Mouse (Mus musculus) hindbrain, postnatal 0 days (tissue): ENCODE results near the gene Baz2b. TPM values are rescaled to one million over a fixed set of nuclear protein-coding genes. Genes with fewer than 3 reads are reported as not detected.

Experiments used
- ATAC-seq: fragments of 200-750 bp; cut with Nextera tagmentation; 2 replicates; pipeline ENCODE4 v1.8.0; 2017; ENCODE audit warnings: mild to moderate bottlenecking, moderate TSS enrichment, moderate library complexity
- DNase-seq: peaks from one replicate; pipeline ENCODE4 v3.0.0-alpha.2; 2015; ENCODE audit warnings: low spot score
- H3K27ac ChIP-seq: fragments of 300-500 bp; sonication (generic); 2 replicates; pipeline ENCODE4 v1.5.1; 2014; ENCODE audit warnings: mild to moderate bottlenecking
- H3K27me3 ChIP-seq: fragments of 300-500 bp; sonication (generic); 2 replicates; pipeline ENCODE4 v1.6.1; 2014; ENCODE audit warnings: low read length, mixed read lengths; ENCODE audit not compliant: insufficient read depth
- H3K36me3 ChIP-seq: fragments of 300-500 bp; sonication (generic); 2 replicates; pipeline ENCODE4 v1.6.1; 2014; ENCODE audit warnings: low read length, mixed read lengths; ENCODE audit not compliant: insufficient read depth
- H3K4me1 ChIP-seq: fragments of 300-500 bp; sonication (generic); 2 replicates; pipeline ENCODE4 v1.6.1; 2014; ENCODE audit warnings: antibody characterized with exemption, low read length, mixed read lengths; ENCODE audit not compliant: insufficient read depth
- H3K4me2 ChIP-seq: fragments of 300-500 bp; sonication (generic); 2 replicates; pipeline ENCODE4 v1.6.1; 2014; ENCODE audit warnings: low read depth, mild to moderate bottlenecking, low read length, moderate library complexity, mixed read lengths
- H3K4me3 ChIP-seq: fragments of 300-500 bp; sonication (generic); 2 replicates; pipeline ENCODE4 v1.5.1; 2014; ENCODE audit warnings: low read length
- H3K9ac ChIP-seq: fragments of 300-500 bp; sonication (generic); replicated peaks from 2 replicates; pipeline ENCODE4 v1.6.1; 2014; ENCODE audit warnings: mild to moderate bottlenecking, low read length, moderate library complexity, mixed read lengths
- H3K9me3 ChIP-seq: fragments of 300-500 bp; sonication (generic); 2 replicates; pipeline ENCODE4 v1.6.1; 2016; ENCODE audit warnings: low read length, mixed read lengths
- CTCF ChIP-seq: IDR thresholded peaks from 2 replicates; pipeline ENCODE4 v1.5.1; 2016; ENCODE audit warnings: antibody characterized with exemption, control low read depth, low read depth
- WGBS: fragments of 180-500 bp; shearing (Covaris S2); extraction: QIAGEN DNeasy Blood & Tissue Kit; methylation state at CpG from one replicate; pipeline ENCODE4 v1.1.7; 2014; 5-methylcytosine and 5-hydroxymethylcytosine counted together
- polyA plus RNA-seq: library from polyadenylated mRNA; unstranded; fragments of >200 nt; fragmentation: Nextera tagmentation; extraction: Ambion mirVana; gene quantifications from 2 replicates; pipeline ENCODE4 v1.2.1, GENCODE M21; 2015
- total RNA-seq: library from RNA; depleted of rRNA; stranded (reverse); fragments of >200 nt; gene quantifications from 2 replicates; pipeline ENCODE4 v1.2.3, GENCODE M21; 2014

Gene Baz2b
- total and polyA plus RNA-seq, 2 experiments from 2014 or later: 62.3 to 71.3 TPM

- no peak for TF ChIP-seq CTCF
- DNase-seq (no peak), ATAC-seq (no peak)
- WGBS: 84% methylated on average over 10 of the region's 10 CpGs
- no peak overlapping the region for H3K9ac ChIP-seq
- no peaks in the 10 kb centered on the region for H3K4me1 ChIP-seq
- no peak overlapping the region for H3K4me2 ChIP-seq
- H3K9me3 ChIP-seq: no peaks in the 10 kb centered on the region
- H3K4me3 ChIP-seq: no peak overlapping the region
- no peaks in the 10 kb centered on the region for H3K27me3 ChIP-seq
- no peak overlapping the region for H3K27ac ChIP-seq
- H3K36me3 ChIP-seq: no peaks in the 10 kb centered on the region
Measured at GRCm38 (mm10) chr2:60054808-60055535, 154.7 kb downstream of the Baz2b start.

DNA sequence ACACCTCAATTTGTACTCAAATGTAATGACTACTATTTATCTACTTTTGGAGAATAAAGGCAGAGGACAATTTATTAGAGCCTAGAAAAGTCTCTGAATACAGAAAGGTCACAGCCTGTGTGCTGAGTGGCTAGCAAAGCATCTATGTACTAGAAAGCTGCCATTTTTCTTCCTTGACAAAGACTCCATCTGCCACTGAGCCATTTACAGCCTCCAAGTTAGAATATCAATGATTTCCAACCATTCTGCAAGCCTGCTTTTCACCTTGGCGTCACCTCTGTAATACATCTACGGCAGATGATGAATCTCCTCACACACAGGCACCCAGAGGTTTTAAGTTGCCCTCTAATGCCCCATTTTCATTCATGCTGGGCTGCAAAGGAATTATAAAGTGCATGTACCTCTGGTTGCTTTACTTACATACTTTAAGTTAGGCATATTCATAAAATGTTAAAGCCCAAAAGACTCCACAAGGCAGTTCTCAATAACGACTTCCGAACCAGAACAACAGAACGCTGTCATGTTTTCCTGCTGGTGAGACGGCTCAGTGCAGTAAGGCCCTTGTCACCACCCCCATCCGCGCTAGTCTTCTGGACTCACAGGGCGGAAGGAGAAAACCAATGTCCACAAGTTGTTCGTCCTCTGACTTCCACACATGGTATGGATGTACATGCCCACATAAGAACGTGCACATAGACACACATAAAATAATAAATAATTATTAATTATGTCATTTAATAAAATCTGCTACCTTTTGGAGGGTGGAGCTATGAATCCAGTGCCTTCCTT is 156.2 kb downstream of the Baz2b start:
- Histone ChIP-seq H3K4me3 (no peak overlapping the region), H3K4me2 (no peak overlapping the region), H3K9me3 (no peaks in the 10 kb centered on the region), H3K4me1 (no peaks in the 10 kb centered on the region), H3K9ac (no peak overlapping the region), H3K27me3 (no peaks in the 10 kb centered on the region), H3K36me3 (no peaks in the 10 kb centered on the region), H3K27ac (peak overlapping the region; percentile 20; the same call in 1 of the 2 replicates)
- 69% methylated on average over 11 of the region's 11 CpGs for WGBS
- no peak for ATAC-seq
- DNase-seq: no peak
- TF ChIP-seq CTCF: no peak

GRCm38 (mm10) chr2:60050667-60051460 is 158.8 kb downstream of the Baz2b start:
- WGBS: 84% methylated on average over 9 of the region's 9 CpGs
- no peak overlapping the region for H3K4me2 ChIP-seq
- ATAC-seq (no peak), DNase-seq (no peak)
- H3K9me3 ChIP-seq: no peaks in the 10 kb centered on the region
- no peaks in the 10 kb centered on the region for H3K4me1 ChIP-seq
- no peak for TF ChIP-seq CTCF
- no peaks in the 10 kb centered on the region for H3K36me3 ChIP-seq
- H3K27me3 ChIP-seq: no peaks in the 10 kb centered on the region
- no peak overlapping the region for H3K4me3 ChIP-seq
- H3K9ac ChIP-seq: no peak overlapping the region
- no peak overlapping the region for H3K27ac ChIP-seq

- Histone ChIP-seq H3K9me3 (no peaks in the 10 kb centered on the region), H3K27ac (no peak overlapping the region), H3K4me3 (no peak overlapping the region), H3K36me3 (no peaks in the 10 kb centered on the region), H3K27me3 (no peaks in the 10 kb centered on the region), H3K4me2 (no peak overlapping the region), H3K9ac (no peak overlapping the region), H3K4me1 (no peaks in the 10 kb centered on the region)
- no peak for TF ChIP-seq CTCF
- DNase-seq (no peak), ATAC-seq (no peak)
- 90% methylated on average over 4 of the region's 4 CpGs for WGBS
Measured at GRCm38 (mm10) chr2:60049889-60050288, 159.8 kb downstream of the Baz2b start.

GRCm38 (mm10) chr2:60049351-60049750 is 160.3 kb downstream of the Baz2b start:
- ATAC-seq (no peak), DNase-seq (no peak)
- Histone ChIP-seq H3K9ac (no peak overlapping the region), H3K4me3 (no peak overlapping the region), H3K27ac (no peak overlapping the region), H3K4me1 (no peaks in the 10 kb centered on the region), H3K4me2 (no peak overlapping the region), H3K9me3 (no peaks in the 10 kb centered on the region), H3K36me3 (no peaks in the 10 kb centered on the region), H3K27me3 (no peaks in the 10 kb centered on the region)
- 92% methylated on average over 9 of the region's 9 CpGs for WGBS
- no peak for TF ChIP-seq CTCF

GRCm38 (mm10) chr2:60045995-60046394 is 163.6 kb downstream of the Baz2b start:
- H3K9ac ChIP-seq: no peak overlapping the region
- 59% methylated on average over 1 of the region's 1 CpGs for WGBS
- H3K4me1 ChIP-seq: no peaks in the 10 kb centered on the region
- no peaks in the 10 kb centered on the region for H3K27me3 ChIP-seq
- no peaks in the 10 kb centered on the region for H3K36me3 ChIP-seq
- H3K9me3 ChIP-seq: no peaks in the 10 kb centered on the region
- no peak overlapping the region for H3K27ac ChIP-seq
- DNase-seq: no peak
- H3K4me3 ChIP-seq: no peak overlapping the region
- no peak overlapping the region for H3K4me2 ChIP-seq
- TF ChIP-seq CTCF: no peak
- no peak for ATAC-seq
